Mouse (Mus musculus) heart, embryonic 11.5 days (tissue): ENCODE data around the gene Mef2a. TPM values are rescaled to one million over a fixed set of nuclear protein-coding genes. Genes with fewer than 3 reads are reported as not detected.
"Not testable (repeated sequence)": the region's sequence is repeated elsewhere in the genome, so short reads cannot be mapped to it uniquely, and the experiment has no call there.

Experiments
- ATAC-seq: fragments of 200-750 bp; cut with Nextera tagmentation; replicated peaks from 2 replicates; pipeline ENCODE4 v1.8.0; 2017; ENCODE audit warnings: moderate library complexity; ENCODE audit not compliant: insufficient number of reproducible peaks, low FRiP score, low TSS enrichment
- H3K27ac ChIP-seq: fragments of 300-500 bp; sonication (generic); 2 replicates; pipeline ENCODE4 v1.5.1; 2014; ENCODE audit warnings: mild to moderate bottlenecking, low read depth, low read length
- H3K27me3 ChIP-seq: fragments of 300-500 bp; sonication (generic); 2 replicates; pipeline ENCODE4 v1.6.1; 2014; ENCODE audit warnings: mild to moderate bottlenecking, low read length, mixed read lengths; ENCODE audit not compliant: control insufficient read depth, insufficient read depth
- H3K36me3 ChIP-seq: fragments of 300-500 bp; sonication (generic); 2 replicates; pipeline ENCODE4 v1.6.1; 2014; ENCODE audit warnings: mild to moderate bottlenecking, low read length, moderate library complexity, mixed read lengths; ENCODE audit not compliant: control insufficient read depth, insufficient read depth
- H3K4me1 ChIP-seq: fragments of 300-500 bp; sonication (generic); 2 replicates; pipeline ENCODE4 v1.6.1; 2014; ENCODE audit warnings: low read length; ENCODE audit not compliant: control insufficient read depth, insufficient read depth
- H3K4me2 ChIP-seq: fragments of 300-500 bp; sonication (generic); 2 replicates; pipeline ENCODE4 v1.6.1; 2014; ENCODE audit warnings: mild to moderate bottlenecking, moderate library complexity
- H3K4me3 ChIP-seq: fragments of 300-500 bp; sonication (generic); 2 replicates; pipeline ENCODE4 v1.5.1; 2014; ENCODE audit warnings: low read depth, low read length
- H3K9ac ChIP-seq: fragments of 300-500 bp; sonication (generic); 2 replicates; pipeline ENCODE4 v1.6.1; 2014; ENCODE audit warnings: mild to moderate bottlenecking, low read depth, low read length, moderate library complexity
- H3K9me3 ChIP-seq: fragments of 300-500 bp; sonication (generic); replicated peaks from 2 replicates; pipeline ENCODE4 v1.6.1; 2016; ENCODE audit warnings: low read length; ENCODE audit not compliant: control insufficient read depth
- WGBS: fragments of 180-500 bp; shearing (Covaris S2); extraction: QIAGEN DNeasy Blood & Tissue Kit; methylation state at CpG from one replicate; pipeline ENCODE4 v1.1.7; 2014; ENCODE audit not compliant: insufficient replicate concordance; 5-methylcytosine and 5-hydroxymethylcytosine counted together
- polyA plus RNA-seq: library from polyadenylated mRNA; unstranded; fragments of >200 nt; fragmentation: Nextera tagmentation; extraction: Ambion mirVana; gene quantifications from 2 replicates; pipeline ENCODE4 v1.2.1, GENCODE M21; 2014

The Mef2a gene
- polyA plus RNA-seq, 1 experiment from 2014 or later, result 66.4 TPM

DNA sequence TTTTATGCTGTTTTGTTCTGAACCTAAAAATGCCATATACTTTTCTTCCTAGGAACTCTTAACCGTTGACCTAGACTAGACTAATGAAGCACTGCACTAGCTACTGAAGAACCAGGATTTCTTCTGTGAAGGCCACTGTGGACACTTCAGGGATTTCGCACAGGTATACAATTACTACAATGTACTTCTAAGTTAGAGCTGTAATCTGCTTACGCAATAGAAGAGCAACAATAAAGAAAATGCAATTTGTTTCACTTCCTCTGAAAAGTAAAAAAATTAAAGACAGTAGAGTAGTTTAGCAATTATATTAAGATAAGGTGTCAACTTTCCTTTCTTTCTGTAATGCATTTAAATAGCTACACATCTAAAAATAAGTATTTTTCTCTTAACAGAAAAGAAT is 65.6 kb downstream of the Mef2a start:
- no peaks in the 10 kb centered on the region for H3K27me3 ChIP-seq
- H3K4me3 ChIP-seq, result no peak overlapping the region
- H3K27ac ChIP-seq, result no peak overlapping the region
- WGBS, result 94% methylated on average over 3 of the region's 3 CpGs
- H3K4me1 ChIP-seq, result no peaks in the 10 kb centered on the region
- H3K36me3 ChIP-seq, result peaks cover 3% of the 10 kb centered on the region; the same call in 1 of the 2 replicates
- H3K9ac ChIP-seq, result no peak overlapping the region
- no peaks in the 10 kb centered on the region for H3K9me3 ChIP-seq
- H3K4me2 ChIP-seq, result no peak overlapping the region
- ATAC-seq, result no peak

DNA sequence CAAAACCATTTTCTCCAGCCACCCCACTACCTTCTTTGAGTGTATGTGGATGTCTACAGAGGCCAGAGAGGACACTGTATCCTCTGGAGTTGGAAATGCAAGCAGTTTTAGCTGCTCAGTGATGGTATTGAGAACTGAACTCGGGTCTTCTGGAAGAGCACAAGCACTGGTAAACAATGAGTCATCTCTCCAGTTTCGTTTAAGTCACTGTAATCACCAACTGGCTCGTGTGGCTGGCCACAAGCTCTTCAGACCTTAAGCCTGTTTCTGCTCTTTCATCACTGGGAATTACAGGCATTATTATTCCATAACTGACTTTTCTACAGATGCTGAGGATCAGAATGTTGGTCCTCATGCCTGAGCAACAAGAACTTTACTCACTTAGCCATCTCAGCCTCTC is 67.7 kb downstream of the Mef2a start:
- Histone ChIP-seq H3K4me1 (no peaks in the 10 kb centered on the region), H3K27ac (no peak overlapping the region), H3K9ac (no peak overlapping the region), H3K4me2 (no peak overlapping the region), H3K4me3 (no peak overlapping the region), H3K36me3 (peaks cover 3% of the 10 kb centered on the region; the same call in 1 of the 2 replicates), H3K27me3 (no peaks in the 10 kb centered on the region), H3K9me3 (no peaks in the 10 kb centered on the region)
- 66% methylated on average over 3 of the region's 3 CpGs for WGBS
- ATAC-seq, result no peak

DNA sequence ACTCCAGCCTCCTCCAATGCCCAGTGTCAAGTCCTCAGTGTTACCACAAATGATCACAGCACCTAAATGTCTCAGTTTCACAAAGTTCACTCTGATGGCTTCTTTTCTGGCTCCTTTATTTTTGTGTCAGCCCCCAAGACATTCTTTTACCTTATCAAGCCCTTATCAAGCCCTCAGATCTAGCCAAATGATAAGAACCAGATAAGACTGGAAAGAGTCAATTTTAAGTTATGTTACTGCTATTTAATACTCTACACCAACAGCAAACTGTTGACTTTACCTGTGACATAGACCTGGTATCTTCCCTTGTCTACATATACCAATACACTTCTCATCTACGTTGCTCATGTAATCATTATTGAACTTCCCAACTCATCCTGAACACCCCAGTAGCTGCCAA is 76.2 kb downstream of the Mef2a start:
- no peak overlapping the region for H3K4me3 ChIP-seq
- no peak for ATAC-seq
- no peak overlapping the region for H3K9ac ChIP-seq
- no peaks in the 10 kb centered on the region for H3K4me1 ChIP-seq
- no peaks in the 10 kb centered on the region for H3K9me3 ChIP-seq
- H3K27me3 ChIP-seq, result no peaks in the 10 kb centered on the region
- H3K4me2 ChIP-seq, result no peak overlapping the region
- 86% methylated on average over 1 of the region's 1 CpGs for WGBS
- no peaks in the 10 kb centered on the region for H3K36me3 ChIP-seq
- no peak overlapping the region for H3K27ac ChIP-seq

DNA sequence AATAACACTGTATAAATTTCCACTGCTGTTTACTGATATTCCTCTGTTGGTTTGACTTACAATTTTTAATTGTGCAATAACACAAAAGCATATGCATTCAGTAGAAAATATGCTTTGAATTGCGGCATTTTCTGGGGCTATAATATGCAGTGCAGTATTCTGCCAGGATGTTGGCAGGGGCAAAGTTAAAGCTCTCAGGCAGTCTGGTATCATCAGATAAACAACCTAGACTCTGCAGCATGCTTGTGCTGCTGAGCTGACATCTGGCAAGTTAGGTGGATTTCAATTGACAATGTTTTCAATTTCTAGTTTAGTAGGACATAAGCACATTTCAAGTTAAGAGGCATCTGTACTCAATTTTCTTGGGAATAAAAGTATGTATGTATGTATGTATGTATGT is 81.3 kb downstream of the Mef2a start:
- Histone ChIP-seq H3K4me3 (no peak overlapping the region), H3K4me1 (peaks cover 5% of the 10 kb centered on the region; the same call in 1 of the 2 replicates), H3K36me3 (no peaks in the 10 kb centered on the region), H3K9me3 (no peaks in the 10 kb centered on the region), H3K4me2 (no peak overlapping the region), H3K27me3 (no peaks in the 10 kb centered on the region), H3K9ac (no peak overlapping the region), H3K27ac (no peak overlapping the region)
- no peak for ATAC-seq
- WGBS, result 90% methylated on average over 1 of the region's 1 CpGs

DNA sequence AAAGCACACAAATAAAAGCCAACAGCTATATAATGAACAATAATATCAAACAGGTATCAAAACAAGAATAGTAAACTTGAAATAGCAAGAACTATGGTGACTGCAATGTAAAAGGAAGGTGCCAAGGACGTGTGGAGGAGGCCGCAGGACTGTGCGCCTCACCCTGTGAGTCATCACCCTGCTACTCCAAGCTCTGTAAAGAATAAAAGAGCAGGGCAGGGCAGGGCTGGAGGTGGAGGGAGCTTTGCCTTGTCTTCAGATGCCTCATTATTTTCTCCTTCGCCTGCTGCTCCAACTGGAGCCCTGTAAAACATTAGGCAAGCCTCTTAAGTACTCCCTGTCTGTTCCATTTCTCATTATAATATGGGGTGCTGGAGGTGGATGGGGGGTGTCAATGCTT is 85.2 kb downstream of the Mef2a start:
- H3K27me3 ChIP-seq, result no peaks in the 10 kb centered on the region
- no peak overlapping the region for H3K4me2 ChIP-seq
- no peaks in the 10 kb centered on the region for H3K9me3 ChIP-seq
- H3K4me3 ChIP-seq, result no peak overlapping the region
- no peaks in the 10 kb centered on the region for H3K36me3 ChIP-seq
- ATAC-seq, result no peak
- WGBS, result 81% methylated on average over 4 of the region's 4 CpGs
- peaks cover 5% of the 10 kb centered on the region; the same call in 1 of the 2 replicates for H3K4me1 ChIP-seq
- H3K9ac ChIP-seq, result no peak overlapping the region
- no peak overlapping the region for H3K27ac ChIP-seq

DNA sequence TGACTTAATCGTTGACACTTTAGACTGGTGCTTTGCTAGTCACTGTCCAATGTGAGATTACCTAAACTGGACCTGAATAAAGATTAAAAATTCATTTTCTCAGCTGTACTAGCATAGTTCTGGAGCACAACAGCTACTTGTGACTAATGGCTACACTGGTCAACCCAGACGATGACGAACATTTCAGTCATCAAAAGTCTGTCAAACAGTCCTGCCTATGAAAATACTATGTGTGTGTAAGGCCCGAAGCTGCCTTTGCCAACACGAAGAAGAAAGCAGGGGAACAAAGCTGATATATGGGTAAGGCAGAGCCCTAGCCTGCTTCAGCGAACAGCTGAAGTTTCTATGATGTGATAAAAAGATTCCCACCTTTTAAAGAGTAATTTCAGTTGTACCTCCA is 89.1 kb downstream of the Mef2a start:
- H3K4me1 ChIP-seq, result peaks cover 5% of the 10 kb centered on the region; the same call in 1 of the 2 replicates
- H3K9me3 ChIP-seq, result no peaks in the 10 kb centered on the region
- H3K9ac ChIP-seq, result no peak overlapping the region
- no peak overlapping the region for H3K27ac ChIP-seq
- ATAC-seq, result no peak
- H3K4me3 ChIP-seq, result no peak overlapping the region
- no peaks in the 10 kb centered on the region for H3K36me3 ChIP-seq
- H3K27me3 ChIP-seq, result no peaks in the 10 kb centered on the region
- no peak overlapping the region for H3K4me2 ChIP-seq
- 90% methylated on average over 6 of the region's 6 CpGs for WGBS

DNA sequence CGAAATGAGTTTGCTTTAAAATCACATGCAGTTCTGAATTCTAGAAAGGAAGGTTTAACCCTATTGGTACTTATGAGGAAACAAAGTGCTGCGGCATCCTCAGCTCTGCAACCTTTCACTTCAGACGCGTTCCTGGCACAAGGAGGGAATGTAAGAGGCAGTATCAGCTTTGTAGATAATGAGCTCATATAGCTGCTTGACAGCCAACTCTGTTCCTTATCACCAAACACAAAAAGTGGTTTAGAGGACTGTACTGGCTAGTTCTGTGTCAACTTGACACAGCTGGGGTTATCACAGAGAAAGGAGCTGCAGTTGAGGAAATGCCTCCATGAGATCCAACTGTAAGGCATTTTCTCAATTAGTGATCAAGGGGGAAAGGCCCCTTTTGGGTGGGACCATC is 102.2 kb downstream of the Mef2a start:
- not testable (repeated sequence) for H3K4me2 ChIP-seq, H3K27me3 ChIP-seq, H3K9me3 ChIP-seq, H3K9ac ChIP-seq, H3K27ac ChIP-seq, H3K4me3 ChIP-seq, H3K36me3 ChIP-seq
- WGBS, result 23% methylated on average over 4 of the region's 4 CpGs
- 0 out of 2 replicates have a peak, but pooled peaks have one; percentile 42 for ATAC-seq
- peaks cover 11% of the 10 kb centered on the region for H3K4me1 ChIP-seq

DNA sequence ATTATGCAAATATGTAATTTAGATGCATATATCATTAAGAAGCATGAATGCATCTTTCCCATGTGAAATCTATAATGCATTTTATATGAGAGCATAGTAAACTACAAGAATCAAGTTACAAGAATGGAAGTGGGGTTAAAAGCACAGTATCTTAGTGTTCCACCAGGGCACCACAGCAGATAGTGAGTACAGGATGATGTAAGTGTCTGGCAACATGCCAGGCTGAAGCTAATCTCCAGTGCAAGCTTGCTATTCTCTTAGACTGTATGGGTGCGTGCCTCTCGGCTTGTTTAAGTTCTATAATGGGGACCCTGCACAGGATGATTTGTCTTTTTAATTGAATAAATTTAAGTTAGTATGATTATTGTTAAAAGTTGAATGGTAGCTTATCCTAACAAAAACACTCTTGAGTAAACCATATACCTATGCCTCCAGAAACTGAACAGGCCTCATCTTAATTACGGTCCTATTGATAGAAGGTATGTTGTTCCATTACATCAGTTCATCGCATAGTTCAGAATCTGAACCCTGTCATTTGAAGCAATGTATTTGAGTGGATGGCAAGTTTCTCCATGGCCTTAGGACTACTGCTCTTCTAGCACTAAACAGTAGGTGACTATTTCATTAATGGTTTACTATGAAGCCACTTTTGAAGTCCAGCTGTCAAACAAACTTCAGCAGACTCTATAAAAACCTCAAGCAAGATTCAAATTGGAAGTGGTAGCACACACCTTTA is 112.7 kb downstream of the Mef2a start:
- no peaks in the 10 kb centered on the region for H3K9me3 ChIP-seq
- no peaks in the 10 kb centered on the region for H3K27me3 ChIP-seq
- H3K4me2 ChIP-seq, result no peak overlapping the region
- 46% methylated on average over 4 of the region's 4 CpGs for WGBS
- no peak overlapping the region for H3K9ac ChIP-seq
- no peak overlapping the region for H3K4me3 ChIP-seq
- H3K27ac ChIP-seq, result peak overlapping the region; percentile 73
- H3K36me3 ChIP-seq, result peaks cover 11% of the 10 kb centered on the region
- peak; percentile 77 for ATAC-seq
- peaks cover 5% of the 10 kb centered on the region; the same call in 1 of the 2 replicates for H3K4me1 ChIP-seq

DNA sequence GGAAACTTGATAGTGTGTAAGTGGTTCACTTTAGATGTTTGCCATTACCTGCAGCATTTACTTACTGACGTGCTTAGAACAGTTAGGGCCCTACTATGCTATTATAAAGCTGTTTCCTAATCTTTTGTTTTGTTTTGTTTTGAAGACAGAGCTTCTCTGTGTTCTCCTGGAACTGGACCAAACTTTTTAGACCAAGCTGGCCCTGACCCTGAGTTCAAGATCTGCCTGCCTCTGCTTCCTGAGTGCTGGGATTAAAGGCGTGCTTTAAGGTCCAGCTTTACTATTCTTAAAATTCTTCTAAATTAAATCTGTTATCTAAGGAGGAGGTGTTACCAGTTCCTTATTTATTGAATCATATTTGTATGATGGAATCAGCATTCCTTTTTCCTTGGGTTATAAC is 126.6 kb downstream of the Mef2a start:
- Histone ChIP-seq H3K27ac (no peak overlapping the region), H3K4me1 (no peaks in the 10 kb centered on the region; the same call in 1 of the 2 replicates), H3K9me3 (no peaks in the 10 kb centered on the region), H3K4me3 (no peak overlapping the region), H3K27me3 (no peaks in the 10 kb centered on the region), H3K36me3 (0 out of 2 replicates have a peak, but pooled peaks cover 5% of the 10 kb centered on the region), H3K4me2 (no peak overlapping the region), H3K9ac (no peak overlapping the region)
- no peak for ATAC-seq
- 86% methylated on average over 2 of the region's 2 CpGs for WGBS
